Mouse (Mus musculus) forebrain, postnatal 0 days (tissue): Measurements from ENCODE around the gene Tcp1. TPM values are rescaled to one million over a fixed set of nuclear protein-coding genes. Genes with fewer than 3 reads are reported as not detected.
"Not testable (repeated sequence)": the region's sequence is repeated elsewhere in the genome, so short reads cannot be mapped to it uniquely, and the experiment has no call there.

ENCODE experiments used
- ATAC-seq: fragments of 200-750 bp; cut with Nextera tagmentation; 2 replicates; pipeline ENCODE4 v1.8.0; 2017; ENCODE audit warnings: mild to moderate bottlenecking, moderate library complexity
- DNase-seq: peaks from one replicate; pipeline ENCODE4 v3.0.0-alpha.2; 2015
- H3K27ac ChIP-seq: fragments of 300-500 bp; sonication (generic); 2 replicates; pipeline ENCODE4 v1.5.1; 2014; ENCODE audit warnings: low read depth, mild to moderate bottlenecking, antibody characterized with exemption, low read length, moderate library complexity, mixed read lengths
- H3K27me3 ChIP-seq: fragments of 300-500 bp; sonication (generic); 2 replicates; pipeline ENCODE4 v1.6.1; 2014; ENCODE audit warnings: mild to moderate bottlenecking, low read length, mixed read lengths; ENCODE audit not compliant: insufficient read depth
- H3K36me3 ChIP-seq: fragments of 300-500 bp; sonication (generic); 2 replicates; pipeline ENCODE4 v1.6.1; 2014; ENCODE audit warnings: mild to moderate bottlenecking, moderate library complexity; ENCODE audit not compliant: insufficient read depth
- H3K4me1 ChIP-seq: fragments of 300-500 bp; sonication (generic); 2 replicates; pipeline ENCODE4 v1.6.1; 2014; ENCODE audit warnings: antibody characterized with exemption; ENCODE audit not compliant: insufficient read depth
- H3K4me2 ChIP-seq: fragments of 300-500 bp; sonication (generic); 2 replicates; pipeline ENCODE4 v1.6.1; 2014; ENCODE audit warnings: low read depth, mild to moderate bottlenecking, moderate library complexity
- H3K4me3 ChIP-seq: fragments of 300-500 bp; sonication (generic); 2 replicates; pipeline ENCODE4 v1.5.1; 2014; ENCODE audit warnings: low read depth, low read length, mixed read lengths
- H3K9ac ChIP-seq: fragments of 300-500 bp; sonication (generic); 2 replicates; pipeline ENCODE4 v1.6.1; 2014; ENCODE audit warnings: mild to moderate bottlenecking
- H3K9me3 ChIP-seq: fragments of 300-500 bp; sonication (generic); 2 replicates; pipeline ENCODE4 v1.6.1; 2016; ENCODE audit warnings: low read length
- CTCF ChIP-seq: sonication (generic); IDR thresholded peaks from 2 replicates; pipeline ENCODE4 v1.5.1; 2016; ENCODE audit warnings: antibody characterized with exemption, control low read depth, low read depth
- WGBS: fragments of 180-500 bp; shearing (Covaris S2); extraction: QIAGEN DNeasy Blood & Tissue Kit; methylation state at CpG from one replicate; pipeline ENCODE4 v1.1.7; 2014; 5-methylcytosine and 5-hydroxymethylcytosine counted together
- polyA plus RNA-seq: library from polyadenylated mRNA; unstranded; fragments of >200 nt; fragmentation: Nextera tagmentation; extraction: Ambion mirVana; gene quantifications from 2 replicates; pipeline ENCODE4 v1.2.1, GENCODE M21; 2015
- total RNA-seq: library from RNA; depleted of rRNA; stranded (reverse); fragments of >200 nt; gene quantifications from 2 replicates; pipeline ENCODE4 v1.2.3, GENCODE M21; 2014; rRNA removed

Gene Tcp1
- total and polyA plus RNA-seq, 2 experiments from 2014 or later = 418 to 432 TPM

DNA sequence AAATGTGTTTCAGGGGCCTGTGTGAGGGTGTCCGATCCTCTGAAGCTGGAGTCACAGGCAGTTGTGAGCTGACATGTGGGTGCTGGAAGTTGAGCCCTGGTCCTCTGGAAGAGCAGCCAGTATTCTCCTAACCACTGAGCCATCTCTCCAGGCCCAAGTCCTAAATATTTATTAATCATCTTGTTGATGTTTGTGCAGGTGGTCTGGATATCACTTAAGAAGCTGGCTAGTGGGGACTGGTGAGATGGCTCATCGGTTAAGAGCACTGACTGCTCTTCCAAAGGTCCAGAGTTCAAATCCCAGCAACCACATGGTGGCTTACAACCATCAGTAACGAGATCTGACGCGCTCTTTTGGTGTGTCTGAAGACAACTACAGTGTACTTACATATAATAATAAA, 34.2 kb downstream of the Tcp1 start:
- Histone ChIP-seq H3K36me3 (peaks cover 62% of the 10 kb centered on the region), H3K4me1 (no peaks in the 10 kb centered on the region), H3K4me2 (no peak overlapping the region), H3K4me3 (no peak overlapping the region), H3K9me3 (no peaks in the 10 kb centered on the region), H3K9ac (no peak overlapping the region), H3K27ac (no peak overlapping the region), H3K27me3 (no peaks in the 10 kb centered on the region)
- ATAC-seq (no peak), DNase-seq (no peak)
- TF ChIP-seq CTCF = no peak
- 94% methylated on average over 5 of the region's 5 CpGs for WGBS

DNA sequence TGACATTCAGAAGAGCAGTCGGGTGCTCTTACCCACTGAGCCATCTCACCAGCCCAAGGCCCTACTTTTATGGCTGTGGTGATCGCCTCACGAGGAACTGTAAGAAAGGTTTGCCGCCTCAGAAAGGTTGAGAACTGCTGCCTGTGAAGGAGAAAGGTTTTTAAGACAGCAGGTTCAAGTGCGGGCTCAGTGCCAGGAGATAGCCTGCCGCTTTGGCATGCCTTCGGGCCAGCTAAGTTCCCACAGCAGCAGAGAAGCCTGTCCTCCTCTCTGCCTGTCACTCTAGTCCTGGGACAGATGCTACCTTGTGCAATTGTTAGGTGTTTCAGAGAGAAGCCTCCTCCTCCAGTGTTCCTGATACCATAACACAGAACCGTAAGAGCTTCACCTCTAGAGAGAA, 41.2 kb downstream of the Tcp1 start:
- WGBS = 87% methylated on average over 8 of the region's 8 CpGs
- H3K27ac ChIP-seq = no peak overlapping the region
- H3K4me1 ChIP-seq = peaks cover 16% of the 10 kb centered on the region
- peaks cover 30% of the 10 kb centered on the region for H3K36me3 ChIP-seq
- no peaks in the 10 kb centered on the region for H3K27me3 ChIP-seq
- DNase-seq (no peak), ATAC-seq (no peak)
- no peak overlapping the region for H3K4me2 ChIP-seq
- no peak overlapping the region for H3K9ac ChIP-seq
- no peak for TF ChIP-seq CTCF
- H3K9me3 ChIP-seq = no peaks in the 10 kb centered on the region
- no peak overlapping the region for H3K4me3 ChIP-seq

DNA sequence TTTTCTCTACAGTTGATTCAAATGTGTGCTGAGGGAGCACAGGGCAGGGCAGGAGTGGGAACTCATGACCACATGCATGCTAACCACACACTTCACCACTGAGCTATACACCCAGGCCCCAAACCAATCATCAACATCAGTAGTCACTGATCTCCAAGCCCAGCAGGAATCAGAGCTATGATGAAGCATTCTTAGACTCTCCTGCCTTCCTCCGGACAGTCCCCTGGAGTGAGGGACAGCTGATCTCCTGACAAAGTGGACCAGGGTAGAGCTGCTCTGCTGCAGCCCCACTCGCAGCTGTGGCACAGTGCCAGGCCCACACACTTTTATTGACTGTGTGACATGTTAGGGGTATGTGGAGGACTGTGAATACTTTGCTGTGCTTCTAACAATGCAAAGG, 43.9 kb downstream of the Tcp1 start:
- H3K27ac ChIP-seq, H3K27me3 ChIP-seq, H3K4me3 ChIP-seq, DNase-seq, H3K9ac ChIP-seq, H3K9me3 ChIP-seq, ATAC-seq: not testable (repeated sequence)
- peaks cover 16% of the 10 kb centered on the region for H3K4me1 ChIP-seq
- peak overlapping the region; percentile 40 for H3K4me2 ChIP-seq
- 13% methylated on average over 1 of the region's 2 CpGs for WGBS
- peaks cover 16% of the 10 kb centered on the region; the same call in 1 of the 2 replicates for H3K36me3 ChIP-seq

DNA sequence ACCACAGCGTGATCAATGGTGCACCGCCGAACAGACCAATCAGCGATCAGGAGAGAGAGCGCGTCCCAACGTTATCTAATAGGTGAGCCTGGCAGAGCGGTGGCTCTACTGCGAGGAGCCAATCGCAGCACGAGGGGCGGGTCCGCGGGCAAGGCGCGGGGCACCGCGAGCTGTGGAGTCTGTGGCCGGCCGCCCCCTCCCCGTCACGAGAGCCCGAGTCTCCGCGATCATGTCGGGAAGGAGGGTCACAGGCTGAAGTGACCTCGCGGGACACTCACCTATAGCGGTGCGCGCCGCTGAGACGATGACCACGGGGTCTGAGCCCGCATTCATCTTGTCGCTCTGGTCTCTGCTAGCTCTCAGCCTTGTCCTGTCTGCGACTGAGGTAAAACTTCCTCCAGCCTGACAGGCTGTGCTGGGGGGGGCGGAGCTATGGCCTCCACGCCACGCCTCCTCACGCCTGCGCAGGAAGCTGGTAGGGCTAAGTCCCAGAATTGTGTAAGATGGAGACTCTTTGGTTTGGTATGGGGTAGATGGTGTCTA, 44.9 kb downstream of the Tcp1 start, which contains the start of gene Acat2:
Gene Acat2, minus strand, starts transcription at position 417 of the 543 bp plus-strand sequence.
- peak within 1 kb of the TSS; percentile 58 for H3K9ac ChIP-seq
- H3K36me3 ChIP-seq = peaks cover 16% of the 10 kb centered on the region; the same call in 1 of the 2 replicates
- H3K4me3 ChIP-seq = peak within 1 kb of the TSS; percentile 64
- ATAC-seq = peak; percentile 99
- WGBS = under 1% methylated on average over 38 of the region's 42 CpGs
- H3K27me3 ChIP-seq = no peaks in the 10 kb centered on the region
- H3K4me1 ChIP-seq = peaks cover 16% of the 10 kb centered on the region
- peak; percentile 97 for DNase-seq
- no peak for TF ChIP-seq CTCF
- H3K27ac ChIP-seq = peak within 1 kb of the TSS; percentile 83
- no peaks in the 10 kb centered on the region for H3K9me3 ChIP-seq
- peak within 1 kb of the TSS; percentile 79 for H3K4me2 ChIP-seq

DNA sequence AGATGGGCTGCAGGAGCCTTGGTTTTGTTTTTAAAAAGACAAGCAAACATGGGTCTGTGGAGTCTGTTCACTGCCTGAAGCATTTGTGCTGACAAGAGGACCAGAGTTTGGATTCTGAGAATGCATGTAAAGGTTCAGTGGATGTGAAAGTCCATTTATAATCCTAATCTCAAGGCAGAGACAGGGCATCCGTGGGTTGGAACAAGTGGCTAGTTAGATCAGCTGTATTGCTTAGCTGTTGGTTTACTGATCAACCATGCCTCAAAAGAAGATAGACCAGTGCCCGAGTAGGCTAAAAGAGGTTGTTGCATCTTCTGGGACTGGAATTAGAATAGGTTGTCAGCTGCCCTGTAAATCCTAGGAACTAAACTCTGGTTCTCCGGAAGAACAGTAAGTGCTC, 48.0 kb downstream of the Tcp1 start:
- Histone ChIP-seq H3K27ac (no peak overlapping the region), H3K9me3 (no peaks in the 10 kb centered on the region), H3K36me3 (peaks cover 20% of the 10 kb centered on the region), H3K4me3 (no peak overlapping the region), H3K9ac (no peak overlapping the region), H3K4me1 (peaks cover 13% of the 10 kb centered on the region), H3K27me3 (no peaks in the 10 kb centered on the region), H3K4me2 (no peak overlapping the region)
- DNase-seq (no peak), ATAC-seq (no peak)
- WGBS = 86% methylated on average over 3 of the region's 3 CpGs
- no peak for TF ChIP-seq CTCF

DNA sequence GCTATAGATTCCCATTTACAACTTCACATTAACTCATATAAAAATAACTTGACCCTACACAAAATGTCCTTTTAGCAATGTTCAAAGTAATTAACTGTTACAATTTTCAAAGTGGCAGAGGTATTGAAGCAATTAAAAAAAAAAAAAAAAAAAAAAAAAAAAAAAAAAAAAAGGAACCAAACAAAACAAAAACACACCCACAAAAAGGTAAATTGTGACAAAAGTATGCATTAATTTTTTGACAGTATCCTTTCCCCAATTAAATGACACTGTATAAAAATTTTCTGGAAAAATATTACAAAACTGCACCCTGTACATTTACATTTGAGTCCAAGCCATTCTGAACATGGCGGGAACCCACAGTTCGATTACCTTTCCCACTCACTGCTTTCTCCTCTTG, 51.7 kb downstream of the Tcp1 start:
- no peaks in the 10 kb centered on the region for H3K27me3 ChIP-seq
- ATAC-seq = no peak
- TF ChIP-seq CTCF = no peak
- no peaks in the 10 kb centered on the region for H3K9me3 ChIP-seq
- no peaks in the 10 kb centered on the region for H3K4me1 ChIP-seq
- WGBS = 96% methylated on average over 2 of the region's 2 CpGs
- H3K4me3 ChIP-seq = no peak overlapping the region
- no peak for DNase-seq
- H3K36me3 ChIP-seq = peaks cover 30% of the 10 kb centered on the region
- H3K27ac ChIP-seq = no peak overlapping the region
- H3K9ac ChIP-seq = no peak overlapping the region
- H3K4me2 ChIP-seq = no peak overlapping the region

DNA sequence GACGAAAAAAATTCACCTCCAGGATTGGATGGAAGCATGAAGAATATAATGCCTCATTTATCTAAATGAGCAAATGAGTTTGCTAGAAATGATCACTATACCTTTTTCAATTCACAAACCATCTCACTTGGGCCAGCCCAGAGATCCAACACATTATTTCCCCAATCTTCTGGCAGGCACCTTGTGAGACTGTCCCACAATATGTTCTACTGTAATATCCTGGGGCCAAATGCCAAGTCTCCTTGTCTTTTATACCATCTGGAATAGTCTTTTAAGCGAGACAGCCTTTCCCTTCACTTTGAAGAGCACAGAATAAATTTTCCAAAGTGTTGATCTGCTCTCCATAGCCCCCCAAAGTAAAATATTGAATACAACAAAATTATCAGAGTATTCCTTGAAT, 58.4 kb downstream of the Tcp1 start:
- Histone ChIP-seq H3K27me3 (no peaks in the 10 kb centered on the region), H3K9me3 (no peaks in the 10 kb centered on the region), H3K9ac (no peak overlapping the region), H3K27ac (no peak overlapping the region), H3K4me1 (no peaks in the 10 kb centered on the region), H3K4me3 (no peak overlapping the region), H3K36me3 (peaks cover 40% of the 10 kb centered on the region), H3K4me2 (no peak overlapping the region)
- whole genome bisulfite sequencing = 71% methylated on average over 2 of the region's 2 CpGs
- ATAC-seq (no peak), DNase-seq (no peak)
- TF ChIP-seq CTCF = no peak

Other genes with a start within 250 kb of the Tcp1 start
- not detected in 2 replicates for gene Slc22a1, start 239.9 kb upstream of the Tcp1 start, total RNA-seq
- not detected in 2 replicates for gene Slc22a1, start 239.9 kb upstream of the Tcp1 start, polyA plus RNA-seq
- 27.2 and 36.0 TPM in 2 replicates for gene Igf2r, start 146.0 kb upstream of the Tcp1 start, total RNA-seq
- gene Igf2r, start 146.0 kb upstream of the Tcp1 start, polyA plus RNA-seq = 3.0 and 4.6 TPM in 2 replicates
- gene Mas1, start 47.6 kb upstream of the Tcp1 start, total RNA-seq = 1.5 and 2.2 TPM in 2 replicates
- 1.4 and 2.4 TPM in 2 replicates for gene Mas1, start 47.6 kb upstream of the Tcp1 start, polyA plus RNA-seq
- not detected in 2 replicates for gene Mrgprh, start 39.7 kb upstream of the Tcp1 start, total RNA-seq
- not detected in 2 replicates for gene Mrgprh, start 39.7 kb upstream of the Tcp1 start, polyA plus RNA-seq
- 0.38 and 0.90 TPM in 2 replicates for gene Pnldc1, start 5.5 kb upstream of the Tcp1 start, total RNA-seq
- gene Pnldc1, start 5.5 kb upstream of the Tcp1 start, polyA plus RNA-seq = 1.0 and 1.2 TPM in 2 replicates
- 45.7 and 56.9 TPM in 2 replicates for gene Mrpl18, start 644 bp downstream of the Tcp1 start, total RNA-seq
- gene Mrpl18, start 644 bp downstream of the Tcp1 start, polyA plus RNA-seq = 86.5 and 104 TPM in 2 replicates
- 1.3 and 1.5 TPM in 2 replicates for gene Acat3, start 24.9 kb downstream of the Tcp1 start, total RNA-seq
- 0.21 and 0.85 TPM in 2 replicates for gene Acat3, start 24.9 kb downstream of the Tcp1 start, polyA plus RNA-seq
- 228 and 260 TPM in 2 replicates for gene Acat2, start 45.0 kb downstream of the Tcp1 start, total RNA-seq
- gene Acat2, start 45.0 kb downstream of the Tcp1 start, polyA plus RNA-seq = 268 and 278 TPM in 2 replicates
- gene Wtap, start 78.5 kb downstream of the Tcp1 start, total RNA-seq = 111 and 116 TPM in 2 replicates
- 148 and 157 TPM in 2 replicates for gene Wtap, start 78.5 kb downstream of the Tcp1 start, polyA plus RNA-seq
- 86.7 and 110 TPM in 2 replicates for gene Sod2, start 91.1 kb downstream of the Tcp1 start, total RNA-seq
- gene Sod2, start 91.1 kb downstream of the Tcp1 start, polyA plus RNA-seq = 128 and 140 TPM in 2 replicates
- gene Gpr31b, start 136.6 kb downstream of the Tcp1 start, total RNA-seq = 1.6 TPM in 1 of 2 replicates, not detected in the other
- gene Gpr31b, start 136.6 kb downstream of the Tcp1 start, polyA plus RNA-seq = not detected in 2 replicates
- gene Tcp10b, start 145.4 kb downstream of the Tcp1 start, total RNA-seq = 0.33 and 1.2 TPM in 2 replicates
- 0.20 and 0.29 TPM in 2 replicates for gene Tcp10b, start 145.4 kb downstream of the Tcp1 start, polyA plus RNA-seq
- gene Unc93a, start 216.1 kb downstream of the Tcp1 start, total RNA-seq = 0.08 and 0.14 TPM in 2 replicates
- gene Unc93a, start 216.1 kb downstream of the Tcp1 start, polyA plus RNA-seq = 0.11 and 0.22 TPM in 2 replicates